ENCODE assay signal across 28 mouse cellular contexts in the genomic region with DNA sequence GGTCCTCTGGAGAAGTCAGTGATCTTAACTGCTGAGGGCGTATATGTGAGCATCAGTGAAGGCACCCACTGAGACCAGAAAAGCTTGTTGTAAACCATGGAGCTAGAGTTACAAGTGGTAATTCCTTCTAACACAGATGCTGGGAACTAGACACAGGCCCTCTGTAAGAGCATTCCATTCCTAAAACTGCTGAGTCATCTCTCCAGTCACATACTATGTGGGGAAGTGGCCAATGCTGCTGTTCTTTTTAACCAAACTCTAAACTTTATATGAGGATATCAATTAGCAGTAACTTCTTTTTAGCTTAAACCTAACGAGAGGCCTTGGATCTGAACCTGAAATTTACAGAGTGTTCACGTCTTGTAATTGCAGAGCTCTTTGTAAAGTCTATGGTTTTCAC.
DNase-seq lines count a peak whose midpoint lies in the region; ATAC-seq and TF ChIP-seq lines count a peak whose summit lies in the region.
"Had no signal": no experiment of that assay in that cellular context is flagged by ENCODE, and none has a peak within 500 bp of the region (broad histone marks: within the 10 kb centered on the region; RNA-seq: fewer than 3 reads in every experiment).

No protein-coding gene starts in this region.

- H3K36me3 ChIP-seq in CH12.LX (replicated peaks in 1 of 2; ENCODE audit: control insufficient read depth in 1 of 2, insufficient read depth in 1 of 2, low read length in 1 of 2) (no peaks in the 10 kb centered on the region), MEL (ENCODE audit: control insufficient read depth in 1 of 2, insufficient read depth in 2 of 2, low read length in 2 of 2) (no peaks in the 10 kb centered on the region)
- H3K36me3 ChIP-seq in midbrain, embryonic 16.5 days (ENCODE audit: control insufficient read depth, insufficient read depth, low read length), result no peaks in the 10 kb centered on the region
- no peaks in the 10 kb centered on the region for H3K36me3 ChIP-seq in hindbrain, embryonic 13.5 days
- H3K36me3 ChIP-seq: embryonic facial prominence, embryonic 12.5 days; embryonic facial prominence, embryonic 15.5 days; heart, embryonic 12.5 days; heart, embryonic 15.5 days; hindbrain, embryonic 12.5 days had no signal

- DNase-seq in 3T3-L1 (ENCODE audit: low read depth, low spot score) (peak; percentile 33), CH12.LX (ENCODE audit: extremely low read depth) (no peak), MEL (ENCODE audit: low read depth, low spot score) (peak; percentile 31), ZHBTc4 (ENCODE audit: low read depth, low spot score) (peak; percentile 12)
- no peak for DNase-seq in left cerebral cortex, postnatal 36 days (ENCODE audit: low spot score in 2 of 2)
- DNase-seq: adrenal gland, postnatal 10 days; adrenal gland, postnatal 36 days; cerebellum, adult 18-20 months; cerebellum, adult 9-10 months; cerebellum, postnatal 14 days; forebrain, postnatal 0 days; gastrocnemius, adult 2 months; gastrocnemius, postnatal 14 days; heart, adult 18-20 months; heart, postnatal 10 days; heart, postnatal 4 days; kidney, adult 18-20 months had no signal

- H3K4me3 ChIP-seq in CH12.LX (replicated peaks in 1 of 3; ENCODE audit: low read depth in 2 of 3, low read length in 2 of 3, poor library complexity in 1 of 3), result no peak overlapping the region
- no peak overlapping the region for H3K4me3 ChIP-seq in MEL (ENCODE audit: control insufficient read depth in 1 of 2, insufficient read depth in 1 of 2, low read depth in 2 of 2, low read length in 2 of 2)
- no peak overlapping the region for H3K4me3 ChIP-seq in midbrain, embryonic 16.5 days (ENCODE audit: low read depth, low read length)
- H3K4me3 ChIP-seq in hindbrain, embryonic 13.5 days, result no peak overlapping the region
- H3K4me3 ChIP-seq: embryonic facial prominence, embryonic 12.5 days; embryonic facial prominence, embryonic 15.5 days; gastrocnemius, adult 2 months; heart, embryonic 12.5 days; heart, embryonic 15.5 days; hindbrain, embryonic 12.5 days had no signal

- no peak for TF ChIP-seq RAD21 in CH12.LX (IDR thresholded peaks at IDR 0.05; ENCODE audit: low read depth, low read length)
- no peak for TF ChIP-seq RAD21 in MEL (IDR thresholded peaks at IDR 0.05; ENCODE audit: low read depth, low read length)

- intact Hi-C loops in left cerebral cortex, postnatal 36 days (cut with DNase I), result no loop called here

- no peak overlapping the region for H3K9ac ChIP-seq in CH12.LX (ENCODE audit: insufficient read depth, low read depth)
- no peak overlapping the region for H3K9ac ChIP-seq in MEL (ENCODE audit: control insufficient read depth, low read depth, low read length, poor library complexity, severe bottlenecking)
- no peak overlapping the region for H3K9ac ChIP-seq in midbrain, embryonic 16.5 days (ENCODE audit: low read depth, low read length)
- H3K9ac ChIP-seq in hindbrain, embryonic 13.5 days, result no peak overlapping the region
- H3K9ac ChIP-seq: embryonic facial prominence, embryonic 12.5 days; embryonic facial prominence, embryonic 15.5 days; forebrain, postnatal 0 days; heart, embryonic 12.5 days; heart, embryonic 15.5 days; hindbrain, embryonic 12.5 days had no signal

- no peaks in the 10 kb centered on the region for H3K27me3 ChIP-seq in CH12.LX (replicated peaks)
- no peaks in the 10 kb centered on the region for H3K27me3 ChIP-seq in MEL (ENCODE audit: control insufficient read depth in 1 of 2, insufficient read depth in 2 of 2, low read length in 2 of 2)
- no peaks in the 10 kb centered on the region for H3K27me3 ChIP-seq in midbrain, embryonic 16.5 days (ENCODE audit: control insufficient read depth, insufficient read depth, low read depth, low read length)
- no peaks in the 10 kb centered on the region for H3K27me3 ChIP-seq in hindbrain, embryonic 13.5 days
- H3K27me3 ChIP-seq: embryonic facial prominence, embryonic 12.5 days; embryonic facial prominence, embryonic 15.5 days; heart, embryonic 12.5 days; heart, embryonic 15.5 days; hindbrain, embryonic 12.5 days had no signal

- H3K27ac ChIP-seq in CH12.LX (ENCODE audit: insufficient read depth, low read depth), result no peak overlapping the region
- H3K27ac ChIP-seq in MEL (ENCODE audit: control insufficient read depth, low read depth, low read length), result no peak overlapping the region
- no peak overlapping the region for H3K27ac ChIP-seq in midbrain, embryonic 16.5 days (ENCODE audit: low read length)
- no peak overlapping the region for H3K27ac ChIP-seq in hindbrain, embryonic 13.5 days
- H3K27ac ChIP-seq: embryonic facial prominence, embryonic 12.5 days; embryonic facial prominence, embryonic 15.5 days; gastrocnemius, adult 2 months; heart, embryonic 15.5 days; hindbrain, embryonic 12.5 days had no signal

- TF ChIP-seq CTCF in CH12.LX (conservative IDR thresholded peaks at IDR 0.05 in 1 of 2, IDR thresholded peaks at IDR 0.05 in 1 of 2; ENCODE audit: low read depth in 2 of 2, low read length in 2 of 2), result no peak
- TF ChIP-seq CTCF in MEL (IDR thresholded peaks at IDR 0.05 in 2 of 3, conservative IDR thresholded peaks at IDR 0.05 in 1 of 3; ENCODE audit: control insufficient read depth in 1 of 3, insufficient read depth in 1 of 3, low read depth in 2 of 3, low read length in 3 of 3, poor library complexity in 1 of 3, severe bottlenecking in 1 of 3), result no peak

- ATAC-seq in midbrain, embryonic 16.5 days, result no peak
- no peak for ATAC-seq in hindbrain, embryonic 13.5 days (ENCODE audit: low FRiP score)
- ATAC-seq: forebrain, embryonic 14.5 days; forebrain, postnatal 0 days; hindbrain, embryonic 16.5 days; inflammation-experienced regulatory T-cells, adult 6 months; intestine, embryonic 16.5 days had no signal

- TF ChIP-seq EP300 in CH12.LX (IDR thresholded peaks at IDR 0.05; ENCODE audit: low read length), result no peak
- TF ChIP-seq EP300 in MEL (IDR thresholded peaks at IDR 0.05; ENCODE audit: low read depth in 1 of 2, low read length in 2 of 2), result no peak

- in situ Hi-C loops in CH12.LX (cut with MboI; ENCODE audit: low pct_ligation_motif_present, low pct_unique_long_range_greater_than_20kb, low sequenced_read_pairs), result no loop called here

- dilution Hi-C loops in CH12.LX (cut with MboI; ENCODE audit: extremely low pct_ligation_motif_present, extremely low pct_unique_long_range_greater_than_20kb, low sequenced_read_pairs), result no loop called here

- no peak for TF ChIP-seq POLR2A in CH12.LX (IDR thresholded peaks at IDR 0.05; ENCODE audit: low read depth, low read length)
- no peak for TF ChIP-seq POLR2A in MEL (IDR thresholded peaks at IDR 0.05; ENCODE audit: control insufficient read depth in 1 of 2, insufficient read depth in 1 of 2, low read depth in 1 of 2, low read length in 2 of 2, poor library complexity in 1 of 2)

- H3K4me2 ChIP-seq in CH12.LX (ENCODE audit: insufficient read depth, low read depth, poor library complexity, severe bottlenecking), result no peak overlapping the region
- no peak overlapping the region for H3K4me2 ChIP-seq in midbrain, embryonic 16.5 days (ENCODE audit: low read length)
- H3K4me2 ChIP-seq in hindbrain, embryonic 13.5 days, result no peak overlapping the region
- H3K4me2 ChIP-seq: embryonic facial prominence, embryonic 12.5 days; embryonic facial prominence, embryonic 15.5 days; heart, embryonic 12.5 days; heart, embryonic 15.5 days; hindbrain, embryonic 12.5 days had no signal

- H3K4me1 ChIP-seq in CH12.LX (ENCODE audit: control insufficient read depth in 1 of 2, insufficient read depth in 2 of 2) (no peaks in the 10 kb centered on the region), MEL (ENCODE audit: control insufficient read depth in 1 of 2, insufficient read depth in 2 of 2, low read length in 2 of 2) (no peaks in the 10 kb centered on the region)
- no peaks in the 10 kb centered on the region for H3K4me1 ChIP-seq in midbrain, embryonic 16.5 days (ENCODE audit: control insufficient read depth, insufficient read depth, low read length)
- H3K4me1 ChIP-seq in hindbrain, embryonic 13.5 days (replicated peaks), result no peaks in the 10 kb centered on the region
- H3K4me1 ChIP-seq: embryonic facial prominence, embryonic 12.5 days; embryonic facial prominence, embryonic 15.5 days; heart, embryonic 12.5 days; heart, embryonic 15.5 days; hindbrain, embryonic 12.5 days had no signal

- no peaks in the 10 kb centered on the region for H3K79me2 ChIP-seq in CH12.LX (replicated peaks; ENCODE audit: control insufficient read depth, extremely low read depth, insufficient read depth, poor library complexity, severe bottlenecking)
- no peaks in the 10 kb centered on the region for H3K79me2 ChIP-seq in MEL (ENCODE audit: control insufficient read depth, insufficient read depth, low read length, poor library complexity)

- no peaks in the 10 kb centered on the region for H3K9me3 ChIP-seq in CH12.LX (replicated peaks; ENCODE audit: low read length)
- H3K9me3 ChIP-seq in MEL (replicated peaks; ENCODE audit: insufficient read depth, low read length), result no peaks in the 10 kb centered on the region
- no peaks in the 10 kb centered on the region for H3K9me3 ChIP-seq in midbrain, embryonic 16.5 days (replicated peaks; ENCODE audit: control insufficient read depth, low read length, poor library complexity, severe bottlenecking)
- no peaks in the 10 kb centered on the region for H3K9me3 ChIP-seq in hindbrain, embryonic 13.5 days
- H3K9me3 ChIP-seq: embryonic facial prominence, embryonic 12.5 days; embryonic facial prominence, embryonic 15.5 days; heart, embryonic 12.5 days; heart, embryonic 15.5 days; hindbrain, embryonic 12.5 days had no signal

- WGBS in midbrain, embryonic 16.5 days, result 93% methylated on average over 3 of the region's 3 CpGs
- 91% methylated on average over 3 of the region's 3 CpGs for WGBS in hindbrain, embryonic 13.5 days

TF ChIP-seq in CH12.LX, 34 proteins besides CTCF, POLR2A, EP300 and RAD21 (continues in another document):
- no peak for TF ChIP-seq IRF4 (IDR thresholded peaks at IDR 0.05; ENCODE audit: low read depth, low read length)
- TF ChIP-seq GABPA (IDR thresholded peaks at IDR 0.05; ENCODE audit: insufficient replicate concordance, low read depth, low read length), result no peak
- TF ChIP-seq POLR2AphosphoS2 (IDR thresholded peaks at IDR 0.05; ENCODE audit: low read depth, low read length), result no peak
- TF ChIP-seq ZKSCAN1 (IDR thresholded peaks at IDR 0.05; ENCODE audit: borderline replicate concordance, low read depth, low read length), result no peak
- no peak for TF ChIP-seq CHD2 (IDR thresholded peaks at IDR 0.05; ENCODE audit: low read length)
- TF ChIP-seq MAFK (IDR thresholded peaks at IDR 0.05; ENCODE audit: insufficient replicate concordance, low read length), result peak; percentile 72

TF ChIP-seq in MEL, 35 proteins besides CTCF, POLR2A, EP300 and RAD21:
- TF ChIP-seq GABPA (IDR thresholded peaks at IDR 0.05; ENCODE audit: low read depth, low read length) (peak; percentile 28; the same call in 1 of the 2 replicates), MEF2A (IDR thresholded peaks at IDR 0.05; ENCODE audit: extremely low read depth, insufficient replicate concordance, low read depth, low read length, poor library complexity, severe bottlenecking) (no peak), MAFK (IDR thresholded peaks at IDR 0.05; ENCODE audit: borderline replicate concordance, low read depth, low read length) (peak; percentile 77; the same call in 1 of the 2 replicates), E2F4 (IDR thresholded peaks at IDR 0.05; ENCODE audit: borderline replicate concordance, low read depth, low read length) (no peak)
TF ChIP-seq in MEL: peak in this region for 2.

Comparison
In these comparisons a context has a peak if more than half of its experiments do, and no peak if none do; other contexts are left out.
1. DNase-seq: peak in 3T3-L1 (single experiment), MEL (single experiment) and ZHBTc4 (single experiment); none in CH12.LX (single experiment) and left cerebral cortex, postnatal 36 days (0 of 2).